Mouse (Mus musculus) kidney, adult 2 months (tissue): ENCODE measurements around the gene Cnppd1.

Source experiments
- CTCF ChIP-seq: fragments of 200-500 bp; conservative IDR thresholded peaks from 2 replicates; pipeline ENCODE4 v1.5.1; 2011; ENCODE audit warnings: low read depth, mild to moderate bottlenecking, control low read depth, low read length, moderate library complexity, mixed read lengths; ENCODE audit not compliant: insufficient read depth, insufficient read length
- POLR2A ChIP-seq: fragments of 200-500 bp; IDR thresholded peaks from one replicate; pipeline ENCODE4 v1.6.1; 2011; ENCODE audit warnings: low read depth, low read length, control low read depth

GRCm38 (mm10) chr1:75148727-75149126 is 6.2 kb upstream of the Cnppd1 start:
- TF ChIP-seq CTCF (no peak), POLR2A (no peak)
